20 mouse cellular contexts compared by ENCODE assay signal in genomic region chr6:118832616-118833015, GRCm38 (mm10).
DNase-seq lines count a peak whose midpoint lies in the region; ATAC-seq lines count a peak whose summit lies in the region.
"Had no signal": no experiment of that assay in that cellular context is flagged by ENCODE, and none has a peak within 500 bp of the region (broad histone marks: within the 10 kb centered on the region; RNA-seq: fewer than 3 reads in every experiment).

No protein-coding gene starts in this region.

- H3K36me3 ChIP-seq in liver, embryonic 12.5 days = no peaks in the 10 kb centered on the region
- H3K36me3 ChIP-seq in liver, embryonic 16.5 days (ENCODE audit: control insufficient read depth, insufficient read depth) = no peaks in the 10 kb centered on the region
- H3K36me3 ChIP-seq: embryonic facial prominence, embryonic 10.5 days; heart, embryonic 10.5 days; heart, embryonic 15.5 days; hindbrain, embryonic 15.5 days had no signal

- H3K4me3 ChIP-seq in liver, embryonic 12.5 days = no peak overlapping the region
- no peak overlapping the region for H3K4me3 ChIP-seq in liver, embryonic 16.5 days (ENCODE audit: low read depth, low read length)
- H3K4me3 ChIP-seq: embryonic facial prominence, embryonic 10.5 days; heart, embryonic 10.5 days; heart, embryonic 15.5 days; hindbrain, embryonic 15.5 days had no signal

- 38% methylated on average over 2 of the region's 2 CpGs for WGBS in liver, embryonic 12.5 days (ENCODE audit: insufficient replicate concordance)
- WGBS in liver, embryonic 16.5 days (ENCODE audit: insufficient replicate concordance) = 29% methylated on average over 2 of the region's 2 CpGs

- ATAC-seq in common myeloid progenitor, adult 5-6 weeks (replicated peaks; ENCODE audit: low read depth, poor library complexity, severe bottlenecking) = peak; percentile 72
- peak; percentile 59 for ATAC-seq in liver, embryonic 12.5 days
- ATAC-seq in liver, embryonic 16.5 days (ENCODE audit: low read depth) = peak; percentile 35; the same call in 1 of the 2 replicates
- ATAC-seq: forebrain, embryonic 14.5 days had no signal

- no peak overlapping the region for H3K9ac ChIP-seq in liver, embryonic 12.5 days
- H3K9ac ChIP-seq in liver, embryonic 16.5 days (ENCODE audit: low read depth, low read length) = no peak overlapping the region
- H3K9ac ChIP-seq: heart, embryonic 15.5 days; hindbrain, embryonic 15.5 days had no signal

- no peaks in the 10 kb centered on the region for H3K27me3 ChIP-seq in liver, embryonic 12.5 days (replicated peaks)
- no peaks in the 10 kb centered on the region for H3K27me3 ChIP-seq in liver, embryonic 16.5 days (ENCODE audit: control insufficient read depth, insufficient read depth, low read depth, low read length)
- H3K27me3 ChIP-seq: heart, embryonic 15.5 days; hindbrain, embryonic 15.5 days had no signal

- H3K27ac ChIP-seq in liver, embryonic 12.5 days = peak overlapping the region; percentile 33; the same call in 1 of the 2 replicates
- no peak overlapping the region for H3K27ac ChIP-seq in liver, embryonic 16.5 days (ENCODE audit: low read length)
- H3K27ac ChIP-seq: embryonic facial prominence, embryonic 10.5 days; heart, embryonic 10.5 days; heart, embryonic 15.5 days; hindbrain, embryonic 15.5 days had no signal

- H3K9me3 ChIP-seq in liver, embryonic 12.5 days (replicated peaks) = no peaks in the 10 kb centered on the region
- H3K9me3 ChIP-seq in liver, embryonic 16.5 days (replicated peaks; ENCODE audit: control insufficient read depth, low read length) = no peaks in the 10 kb centered on the region
- H3K9me3 ChIP-seq: embryonic facial prominence, embryonic 10.5 days; heart, embryonic 10.5 days; heart, embryonic 15.5 days; hindbrain, embryonic 15.5 days had no signal

- peak; percentile 11 for DNase-seq in 416B (ENCODE audit: low read depth)
- DNase-seq in cerebellum, adult 11-12 months = no peak
- no peak for DNase-seq in right cerebral cortex, postnatal 10 days (ENCODE audit: low spot score in 2 of 2)
- DNase-seq in c-Kit-positive CD71-positive TER-119-positive erythroid progenitor cells, embryonic 14.5 days (ENCODE audit: low spot score) = no peak
- no peak for DNase-seq in thymus, postnatal 25 days
- DNase-seq: adrenal gland, postnatal 10 days; cerebellum, adult 18-20 months; cerebellum, adult 9-11 months; cerebellum, postnatal 36 days; gastrocnemius, postnatal 36 days; heart, adult 18-20 months; heart, postnatal 14 days had no signal

- 0 out of 2 replicates have a peak overlapping the region, but pooled peaks have one; percentile 3 for H3K4me2 ChIP-seq in liver, embryonic 12.5 days
- no peak overlapping the region for H3K4me2 ChIP-seq in liver, embryonic 16.5 days (ENCODE audit: low read depth, low read length)
- H3K4me2 ChIP-seq: heart, embryonic 15.5 days; hindbrain, embryonic 15.5 days had no signal

- peaks cover 63% of the 10 kb centered on the region for H3K4me1 ChIP-seq in liver, embryonic 12.5 days
- peaks cover 17% of the 10 kb centered on the region for H3K4me1 ChIP-seq in liver, embryonic 16.5 days (ENCODE audit: control insufficient read depth, low read depth, low read length)
